Mouse (Mus musculus) lung, embryonic 14.5 days (tissue): ENCODE measurements around the gene Ap3b1. TPM values are rescaled to one million over a fixed set of nuclear protein-coding genes. Genes with fewer than 3 reads are reported as not detected.

Experiments
- ATAC-seq: fragments of 200-750 bp; cut with Nextera tagmentation; 2 replicates; pipeline ENCODE4 v1.8.0; 2017; ENCODE audit warnings: mild to moderate bottlenecking, moderate TSS enrichment, moderate library complexity; ENCODE audit not compliant: insufficient read depth
- DNase-seq: peaks from one replicate; pipeline ENCODE4 v3.0.0-alpha.2; 2015
- H3K27ac ChIP-seq: fragments of 300-500 bp; sonication (generic); 2 replicates; pipeline ENCODE4 v1.5.1; 2014; ENCODE audit warnings: low read depth, mild to moderate bottlenecking, moderate library complexity
- H3K27me3 ChIP-seq: fragments of 300-500 bp; sonication (generic); 2 replicates; pipeline ENCODE4 v1.6.1; 2014; ENCODE audit warnings: low read length, control low read depth; ENCODE audit not compliant: insufficient read depth
- H3K36me3 ChIP-seq: fragments of 300-500 bp; sonication (generic); 2 replicates; pipeline ENCODE4 v1.6.1; 2014; ENCODE audit warnings: control low read depth; ENCODE audit not compliant: insufficient read depth
- H3K4me1 ChIP-seq: fragments of 300-500 bp; sonication (generic); 2 replicates; pipeline ENCODE4 v1.6.1; 2014; ENCODE audit warnings: antibody characterized with exemption, control low read depth; ENCODE audit not compliant: insufficient read depth
- H3K4me2 ChIP-seq: fragments of 300-500 bp; sonication (generic); 2 replicates; pipeline ENCODE4 v1.6.1; 2014; ENCODE audit warnings: mild to moderate bottlenecking
- H3K4me3 ChIP-seq: fragments of 300-500 bp; sonication (generic); 2 replicates; pipeline ENCODE4 v1.5.1; 2014; ENCODE audit warnings: low read depth, low read length
- H3K9ac ChIP-seq: fragments of 300-500 bp; sonication (generic); 2 replicates; pipeline ENCODE4 v1.6.1; 2014
- H3K9me3 ChIP-seq: fragments of 300-500 bp; sonication (generic); 2 replicates; pipeline ENCODE4 v1.6.1; 2016; ENCODE audit warnings: low read depth, low read length, control low read depth
- CTCF ChIP-seq: IDR thresholded peaks from 2 replicates; pipeline ENCODE4 v1.5.1; 2016; ENCODE audit warnings: antibody characterized with exemption, low read depth
- WGBS: fragments of 180-500 bp; shearing (Covaris S2); extraction: QIAGEN DNeasy Blood & Tissue Kit; methylation state at CpG from one replicate; pipeline ENCODE4 v1.1.7; 2014; 5-methylcytosine and 5-hydroxymethylcytosine counted together
- polyA plus RNA-seq: library from polyadenylated mRNA; unstranded; fragments of >200 nt; fragmentation: Nextera tagmentation; extraction: Ambion mirVana; gene quantifications from 2 replicates; pipeline ENCODE4 v1.2.1, GENCODE M21; 2014

Gene Ap3b1
- polyA plus RNA-seq, 1 experiment from 2014 or later = 43.6 TPM

DNA sequence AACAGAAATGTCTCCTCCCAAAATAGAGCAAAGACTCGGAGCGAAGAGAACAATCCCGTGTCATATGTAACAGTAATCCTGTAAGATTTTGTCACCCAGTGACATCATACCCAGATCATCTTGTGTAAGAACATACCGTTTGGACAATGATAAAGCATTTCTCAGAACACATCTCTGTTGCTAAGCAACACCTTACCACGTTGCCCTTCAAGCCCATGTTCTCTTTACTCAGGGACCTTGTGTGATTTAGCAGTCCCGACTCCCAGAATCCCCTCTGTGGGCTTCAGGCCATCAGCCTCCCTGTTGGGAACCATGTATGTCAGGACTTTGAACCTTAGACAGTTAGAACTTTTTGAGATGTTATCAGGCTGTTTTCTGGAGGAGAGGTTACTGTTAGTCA is 209.0 kb downstream of the Ap3b1 start:
- Histone ChIP-seq H3K9me3 (no peaks in the 10 kb centered on the region), H3K4me3 (no peak overlapping the region), H3K27me3 (no peaks in the 10 kb centered on the region), H3K4me2 (no peak overlapping the region), H3K9ac (no peak overlapping the region), H3K27ac (no peak overlapping the region), H3K4me1 (no peaks in the 10 kb centered on the region), H3K36me3 (0 out of 2 replicates have a peak, but pooled peaks cover 13% of the 10 kb centered on the region)
- DNase-seq (no peak), ATAC-seq (no peak)
- 69% methylated on average over 6 of the region's 6 CpGs for WGBS
- TF ChIP-seq CTCF = no peak

DNA sequence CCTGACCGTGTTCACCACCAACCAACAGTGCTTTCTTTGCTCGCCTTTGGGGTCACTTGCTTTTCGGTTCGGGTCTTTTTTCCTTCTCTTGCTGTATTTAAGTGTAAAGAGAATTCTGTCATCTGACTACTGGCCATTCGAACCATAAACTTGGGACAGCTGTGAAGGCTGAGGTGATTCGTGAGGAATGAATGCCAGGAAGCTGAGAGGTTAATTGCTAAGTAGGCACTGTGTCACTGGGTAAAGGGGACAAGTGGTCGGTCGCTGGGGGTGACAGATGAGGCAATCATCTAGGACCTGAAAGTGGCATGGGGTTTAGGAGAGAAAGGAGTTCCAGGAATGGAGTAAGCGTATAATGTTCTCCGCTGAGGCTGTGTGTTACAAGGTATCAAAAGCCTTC is 212.2 kb downstream of the Ap3b1 start:
- 73% methylated on average over 10 of the region's 10 CpGs for WGBS
- Histone ChIP-seq H3K4me1 (no peaks in the 10 kb centered on the region), H3K27ac (no peak overlapping the region)

DNA sequence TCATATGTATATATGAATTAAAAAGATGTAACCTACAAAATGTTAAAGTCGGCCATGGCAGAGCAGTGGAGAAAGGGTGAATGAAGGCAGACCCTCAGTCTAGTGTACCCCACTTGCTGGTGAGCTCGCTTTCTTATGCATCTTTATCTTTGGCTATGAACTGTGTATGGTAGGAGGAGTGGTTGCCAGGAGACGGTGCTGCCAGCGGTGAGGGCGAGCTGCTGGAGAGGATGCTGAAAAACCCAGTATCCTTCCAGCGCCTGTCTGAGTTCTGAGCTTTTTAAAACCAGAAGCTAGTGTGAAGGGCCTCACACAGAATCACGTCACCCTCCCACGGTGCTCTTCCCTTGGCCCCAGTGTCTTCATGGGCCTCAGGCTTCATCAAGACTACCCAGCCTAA is 214.6 kb downstream of the Ap3b1 start:
- Histone ChIP-seq H3K9me3 (no peaks in the 10 kb centered on the region), H3K4me3 (no peak overlapping the region), H3K9ac (no peak overlapping the region), H3K4me1 (no peaks in the 10 kb centered on the region), H3K27me3 (peaks cover 22% of the 10 kb centered on the region), H3K27ac (no peak overlapping the region), H3K36me3 (no peaks in the 10 kb centered on the region), H3K4me2 (no peak overlapping the region)
- WGBS = 78% methylated on average over 8 of the region's 8 CpGs
- TF ChIP-seq CTCF = no peak
- no peak for ATAC-seq
- no peak for DNase-seq

More for the DNA sequence above, 212.2 kb downstream of the Ap3b1 start:
- Histone ChIP-seq H3K9me3 (no peaks in the 10 kb centered on the region), H3K9ac (no peak overlapping the region), H3K4me3 (no peak overlapping the region), H3K36me3 (0 out of 2 replicates have a peak, but pooled peaks cover 4% of the 10 kb centered on the region), H3K27me3 (peaks cover 10% of the 10 kb centered on the region; the same call in 1 of the 2 replicates), H3K4me2 (no peak overlapping the region)
- no peak for TF ChIP-seq CTCF
- ATAC-seq = no peak
- DNase-seq = no peak

DNA sequence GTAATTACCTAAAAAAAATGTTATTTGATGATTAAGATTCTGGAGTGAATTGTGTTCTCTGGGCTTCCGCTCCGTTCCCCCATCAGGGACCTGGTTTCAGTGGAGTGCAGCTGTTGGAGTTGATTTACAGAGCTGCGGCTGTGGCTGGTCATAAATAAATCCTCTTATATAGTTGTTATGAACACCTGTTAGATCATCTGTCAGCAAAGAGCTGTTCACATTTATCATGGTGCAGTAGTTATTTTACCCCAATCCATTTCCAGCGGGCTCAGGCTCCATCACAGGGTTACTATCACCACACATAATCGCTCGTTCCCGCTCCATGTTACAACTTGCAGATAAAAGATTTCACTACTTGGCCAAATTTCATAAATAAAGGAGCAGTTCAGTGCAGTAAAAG is 215.1 kb downstream of the Ap3b1 start:
- no peak overlapping the region for H3K27ac ChIP-seq
- H3K9ac ChIP-seq = no peak overlapping the region
- H3K4me1 ChIP-seq = no peaks in the 10 kb centered on the region
- H3K36me3 ChIP-seq = no peaks in the 10 kb centered on the region
- no peak for TF ChIP-seq CTCF
- H3K27me3 ChIP-seq = peaks cover 22% of the 10 kb centered on the region
- DNase-seq (no peak), ATAC-seq (no peak)
- no peaks in the 10 kb centered on the region for H3K9me3 ChIP-seq
- no peak overlapping the region for H3K4me3 ChIP-seq
- WGBS = 56% methylated on average over 7 of the region's 7 CpGs
- H3K4me2 ChIP-seq = no peak overlapping the region

DNA sequence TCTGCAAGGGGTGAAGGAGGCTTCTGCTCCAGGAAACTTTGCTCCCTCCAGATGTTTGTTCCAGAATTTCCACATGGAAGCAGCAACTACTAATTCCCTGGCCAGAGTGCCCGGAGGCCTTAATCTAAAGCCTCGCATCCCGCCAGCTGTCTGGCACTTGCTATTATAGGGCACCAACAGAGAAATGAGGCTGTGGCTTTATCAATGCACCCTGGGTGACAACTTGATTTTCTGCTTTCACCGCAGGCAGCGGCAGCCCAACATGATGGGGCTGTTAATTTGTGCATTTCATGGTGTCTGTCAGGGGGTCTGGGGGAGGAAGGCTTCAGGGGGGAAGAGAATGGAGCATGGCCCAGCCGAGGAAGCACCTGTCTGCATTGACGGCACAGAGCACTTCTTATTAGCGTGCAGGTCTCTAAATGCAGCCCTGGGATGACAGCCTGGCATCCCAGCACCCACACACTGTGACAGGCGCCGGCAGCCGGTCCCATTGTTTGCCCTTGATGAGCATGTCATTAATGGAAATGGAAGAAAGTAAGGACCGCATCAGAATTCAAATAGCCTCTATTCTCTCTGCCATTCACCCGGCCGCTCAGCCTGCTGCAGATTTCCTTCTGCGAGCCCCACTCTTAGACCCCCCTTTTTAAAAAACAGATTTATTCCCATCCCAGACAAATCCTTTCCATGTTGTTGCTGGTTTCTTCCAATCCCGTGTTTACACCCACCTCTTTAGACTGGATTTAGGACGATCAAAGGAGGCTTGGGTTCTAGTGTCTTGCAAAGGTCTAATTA is 217.0 kb downstream of the Ap3b1 start:
- no peak overlapping the region for H3K4me3 ChIP-seq
- H3K27ac ChIP-seq = no peak overlapping the region
- H3K4me1 ChIP-seq = no peaks in the 10 kb centered on the region
- no peaks in the 10 kb centered on the region for H3K36me3 ChIP-seq
- H3K4me2 ChIP-seq = no peak overlapping the region
- DNase-seq (no peak), ATAC-seq (no peak)
- 39% methylated on average over 17 of the region's 17 CpGs for WGBS
- no peak overlapping the region for H3K9ac ChIP-seq
- no peak for TF ChIP-seq CTCF
- peaks cover 22% of the 10 kb centered on the region for H3K27me3 ChIP-seq
- H3K9me3 ChIP-seq = no peaks in the 10 kb centered on the region

DNA sequence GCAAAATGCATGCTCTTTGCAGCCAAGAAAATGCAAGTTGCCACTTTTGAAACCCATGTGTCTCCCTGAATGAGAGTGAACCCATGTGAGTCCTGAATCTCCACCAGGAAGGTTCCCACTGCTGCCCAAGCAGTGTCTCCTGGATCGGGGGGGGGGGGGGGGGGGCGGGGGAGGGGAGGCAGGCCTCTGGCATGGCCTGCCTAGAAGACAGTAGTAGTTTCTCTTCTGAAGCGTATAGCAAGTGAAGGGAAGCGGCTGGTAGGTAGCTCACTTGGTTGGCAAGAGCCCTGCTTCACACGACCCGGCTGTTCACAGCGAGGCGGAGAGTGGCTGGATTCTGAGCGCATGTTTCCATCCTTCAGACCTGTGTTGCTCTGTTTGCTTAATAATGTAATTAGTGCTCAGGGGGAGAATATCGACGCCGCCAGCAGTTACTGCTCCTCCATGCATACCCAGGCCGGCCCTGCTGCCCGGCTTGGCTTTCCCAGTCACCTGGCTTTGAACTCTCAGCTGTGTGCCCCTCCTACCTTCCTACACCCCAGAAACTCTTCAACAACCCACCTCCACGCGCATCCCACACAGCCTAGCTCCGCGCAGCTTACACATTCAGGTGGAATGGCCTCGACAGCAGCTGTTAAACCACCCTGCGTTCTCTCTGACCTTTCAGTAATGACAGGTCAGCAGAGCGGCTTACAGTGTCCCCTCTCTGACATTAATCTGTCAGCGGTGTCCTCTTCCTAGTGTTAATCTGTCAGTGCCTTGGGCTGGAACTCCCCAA is 217.8 kb downstream of the Ap3b1 start:
- ATAC-seq = no peak
- H3K27ac ChIP-seq = no peak overlapping the region
- no peak overlapping the region for H3K9ac ChIP-seq
- no peak overlapping the region for H3K4me2 ChIP-seq
- no peak for TF ChIP-seq CTCF
- H3K27me3 ChIP-seq = peaks cover 22% of the 10 kb centered on the region
- H3K4me3 ChIP-seq = no peak overlapping the region
- H3K36me3 ChIP-seq = no peaks in the 10 kb centered on the region
- WGBS = 34% methylated on average over 21 of the region's 22 CpGs
- DNase-seq = no peak
- no peaks in the 10 kb centered on the region for H3K9me3 ChIP-seq
- no peaks in the 10 kb centered on the region for H3K4me1 ChIP-seq

DNA sequence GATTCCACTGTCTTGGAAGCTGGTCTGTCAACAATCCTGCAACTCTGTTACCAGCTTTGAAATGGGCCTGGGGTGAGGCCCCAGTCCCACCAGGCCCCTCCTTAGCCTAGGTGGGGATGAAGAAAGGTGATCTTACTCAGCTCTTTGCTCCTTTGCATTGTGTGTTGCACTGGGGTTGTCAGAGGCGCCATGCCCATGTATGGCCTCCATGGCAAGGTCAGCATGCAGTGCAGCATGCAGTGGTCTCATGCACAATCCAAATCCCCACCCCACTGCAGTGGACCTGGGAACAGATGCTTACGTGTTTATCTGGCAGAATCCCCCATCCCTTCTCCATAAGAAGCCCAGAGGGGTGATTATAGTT is 218.4 kb downstream of the Ap3b1 start:
- H3K9me3 ChIP-seq = no peaks in the 10 kb centered on the region
- DNase-seq = no peak
- ATAC-seq = no peak
- H3K4me3 ChIP-seq = no peak overlapping the region
- TF ChIP-seq CTCF = no peak
- no peak overlapping the region for H3K27ac ChIP-seq
- H3K9ac ChIP-seq = no peak overlapping the region
- H3K36me3 ChIP-seq = no peaks in the 10 kb centered on the region
- 72% methylated on average over 2 of the region's 2 CpGs for WGBS
- peaks cover 22% of the 10 kb centered on the region for H3K27me3 ChIP-seq
- no peaks in the 10 kb centered on the region for H3K4me1 ChIP-seq
- no peak overlapping the region for H3K4me2 ChIP-seq
